Mouse (Mus musculus) neural tube, embryonic 10.5 days (tissue): Measurements from ENCODE around the gene Cds1.

Experiments
- DNase-seq: peaks from one replicate; pipeline ENCODE4 v3.0.0-alpha.2; 2017; ENCODE audit warnings: low spot score; ENCODE audit errors: extremely low spot score

Cds1 gene

DNA sequence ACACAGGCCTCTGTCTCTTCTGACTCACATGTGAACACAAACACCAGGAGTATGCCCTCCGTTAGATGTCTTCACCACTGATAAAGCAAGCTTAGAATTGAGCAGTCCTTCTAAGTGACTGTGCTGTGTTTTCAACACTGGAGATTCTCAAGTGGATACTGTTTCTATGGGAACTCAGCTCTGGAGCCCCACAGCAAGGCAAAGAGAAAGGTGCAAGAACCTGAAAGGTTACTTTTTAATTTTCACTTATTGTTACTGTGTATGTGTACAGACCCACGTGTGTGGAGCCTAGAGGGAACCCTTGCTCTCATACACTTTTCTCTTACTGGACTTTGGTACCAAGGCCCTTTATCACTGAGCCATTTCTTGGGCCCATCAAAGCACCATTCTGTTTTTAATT is 101.8 kb downstream of the Cds1 start:
- DNase-seq = no peak
